Mouse (Mus musculus) hindbrain, embryonic 16.5 days (tissue): Measurements from ENCODE around the gene Zfp423. TPM values are rescaled to one million over a fixed set of nuclear protein-coding genes. Genes with fewer than 3 reads are reported as not detected.

Source experiments
- ATAC-seq: fragments of 200-750 bp; cut with Nextera tagmentation; 2 replicates; pipeline ENCODE4 v1.8.0; 2017; ENCODE audit warnings: moderate TSS enrichment, moderate library complexity
- H3K27ac ChIP-seq: fragments of 300-500 bp; sonication (generic); 2 replicates; pipeline ENCODE4 v1.5.1; 2014; ENCODE audit warnings: low read depth, mild to moderate bottlenecking, control low read depth, low read length, moderate library complexity
- H3K27me3 ChIP-seq: fragments of 300-500 bp; sonication (generic); replicated peaks from 2 replicates; pipeline ENCODE4 v1.6.1; 2014; ENCODE audit warnings: low read length; ENCODE audit not compliant: control insufficient read depth, insufficient read depth
- H3K36me3 ChIP-seq: fragments of 300-500 bp; sonication (generic); 2 replicates; pipeline ENCODE4 v1.6.1; 2014; ENCODE audit warnings: mild to moderate bottlenecking, low read length, moderate library complexity, mixed read lengths; ENCODE audit not compliant: control insufficient read depth, insufficient read depth
- H3K4me1 ChIP-seq: fragments of 300-500 bp; sonication (generic); 2 replicates; pipeline ENCODE4 v1.6.1; 2014; ENCODE audit warnings: low read depth, low read length; ENCODE audit not compliant: control insufficient read depth, insufficient read depth
- H3K4me2 ChIP-seq: fragments of 300-500 bp; sonication (generic); 2 replicates; pipeline ENCODE4 v1.6.1; 2014; ENCODE audit warnings: mild to moderate bottlenecking, low read length, control low read depth, moderate library complexity
- H3K4me3 ChIP-seq: fragments of 300-500 bp; sonication (generic); 2 replicates; pipeline ENCODE4 v1.5.1; 2014; ENCODE audit warnings: mild to moderate bottlenecking, low read length, control low read depth, moderate library complexity
- H3K9ac ChIP-seq: fragments of 300-500 bp; sonication (generic); 2 replicates; pipeline ENCODE4 v1.6.1; 2014; ENCODE audit warnings: low read depth, mild to moderate bottlenecking, control low read depth, low read length, moderate library complexity
- H3K9me3 ChIP-seq: fragments of 300-500 bp; sonication (generic); 2 replicates; pipeline ENCODE4 v1.6.1; 2014; ENCODE audit warnings: mild to moderate bottlenecking, low read length, moderate library complexity; ENCODE audit not compliant: control insufficient read depth
- WGBS: fragments of 180-500 bp; shearing (Covaris S2); extraction: QIAGEN DNeasy Blood & Tissue Kit; methylation state at CpG from one replicate; pipeline ENCODE4 v1.1.7; 2014; 5-methylcytosine and 5-hydroxymethylcytosine counted together
- polyA plus RNA-seq: library from polyadenylated mRNA; unstranded; fragments of >200 nt; fragmentation: Nextera tagmentation; extraction: Ambion mirVana; gene quantifications from 2 replicates; pipeline ENCODE4 v1.2.1, GENCODE M21; 2015

Gene Zfp423
- polyA plus RNA-seq, 1 experiment from 2014 or later, result 21.6 TPM

- H3K4me1 ChIP-seq, result peaks cover 53% of the 10 kb centered on the region
- H3K9me3 ChIP-seq, result no peaks in the 10 kb centered on the region
- H3K36me3 ChIP-seq, result no peaks in the 10 kb centered on the region
- WGBS, result 21% methylated on average over 8 of the region's 8 CpGs
- peak; percentile 51; the same call in 1 of the 2 replicates for ATAC-seq
- no peak overlapping the region for H3K4me2 ChIP-seq
- H3K27ac ChIP-seq, result peak overlapping the region; percentile 60
- H3K27me3 ChIP-seq, result no peaks in the 10 kb centered on the region
- no peak overlapping the region for H3K4me3 ChIP-seq
- H3K9ac ChIP-seq, result peak overlapping the region; percentile 33; the same call in 1 of the 2 replicates
Observed at GRCm38 (mm10) chr8:87747582-87747981, 211.8 kb downstream of the Zfp423 start.

DNA sequence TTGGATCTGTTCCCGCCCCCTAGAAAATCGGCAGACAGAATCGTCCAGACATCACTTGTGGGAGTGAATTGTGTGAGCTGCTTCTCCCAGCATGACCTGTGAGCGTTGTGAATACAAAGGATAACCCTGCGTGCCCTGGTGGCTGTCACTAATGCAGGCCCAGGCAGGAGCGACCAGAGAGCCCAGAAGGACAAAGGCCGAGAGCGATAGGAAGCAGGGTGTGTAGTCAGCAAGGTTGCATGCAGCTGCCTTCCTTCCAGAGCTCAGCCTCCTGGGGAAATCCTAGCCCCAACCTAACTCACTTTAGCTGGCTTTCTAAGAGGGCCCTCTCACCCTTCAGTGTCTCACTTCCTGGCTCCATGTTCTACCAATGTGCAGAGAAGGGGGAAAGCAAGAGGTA, 212.3 kb downstream of the Zfp423 start:
- peak overlapping the region; percentile 60 for H3K27ac ChIP-seq
- no peak overlapping the region for H3K4me2 ChIP-seq
- H3K9ac ChIP-seq, result peak overlapping the region; percentile 33; the same call in 1 of the 2 replicates
- no peaks in the 10 kb centered on the region for H3K36me3 ChIP-seq
- WGBS, result 7% methylated on average over 8 of the region's 8 CpGs
- no peaks in the 10 kb centered on the region for H3K27me3 ChIP-seq
- H3K4me1 ChIP-seq, result peaks cover 55% of the 10 kb centered on the region
- no peaks in the 10 kb centered on the region for H3K9me3 ChIP-seq
- no peak overlapping the region for H3K4me3 ChIP-seq
- no peak; the same call in 1 of the 2 replicates for ATAC-seq

DNA sequence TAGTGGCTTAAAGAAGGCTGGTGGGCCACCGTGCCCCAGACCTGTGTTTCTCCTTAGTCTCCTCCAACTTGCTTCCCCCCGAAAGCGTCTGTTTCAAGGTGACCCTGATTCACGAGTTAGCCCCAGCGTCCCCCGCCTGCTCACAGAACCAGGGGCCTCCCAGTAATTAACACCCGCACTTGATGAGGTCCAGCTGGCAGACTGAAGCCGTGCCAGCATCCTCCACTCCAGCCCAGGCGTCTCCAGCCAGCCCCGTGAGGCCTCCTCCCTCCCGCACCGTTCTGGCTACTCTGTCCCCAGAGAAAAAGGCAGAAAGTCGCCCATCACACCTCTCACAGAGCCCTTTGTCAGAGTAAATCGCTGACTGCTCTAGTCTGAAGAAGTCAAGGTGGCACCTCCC, 213.3 kb downstream of the Zfp423 start:
- 21% methylated on average over 14 of the region's 14 CpGs for WGBS
- Histone ChIP-seq H3K27ac (peak overlapping the region; percentile 66), H3K9me3 (no peaks in the 10 kb centered on the region), H3K9ac (no peak overlapping the region), H3K27me3 (no peaks in the 10 kb centered on the region), H3K4me1 (peaks cover 64% of the 10 kb centered on the region), H3K36me3 (no peaks in the 10 kb centered on the region), H3K4me2 (no peak overlapping the region), H3K4me3 (no peak overlapping the region)
- ATAC-seq, result peak; percentile 57

DNA sequence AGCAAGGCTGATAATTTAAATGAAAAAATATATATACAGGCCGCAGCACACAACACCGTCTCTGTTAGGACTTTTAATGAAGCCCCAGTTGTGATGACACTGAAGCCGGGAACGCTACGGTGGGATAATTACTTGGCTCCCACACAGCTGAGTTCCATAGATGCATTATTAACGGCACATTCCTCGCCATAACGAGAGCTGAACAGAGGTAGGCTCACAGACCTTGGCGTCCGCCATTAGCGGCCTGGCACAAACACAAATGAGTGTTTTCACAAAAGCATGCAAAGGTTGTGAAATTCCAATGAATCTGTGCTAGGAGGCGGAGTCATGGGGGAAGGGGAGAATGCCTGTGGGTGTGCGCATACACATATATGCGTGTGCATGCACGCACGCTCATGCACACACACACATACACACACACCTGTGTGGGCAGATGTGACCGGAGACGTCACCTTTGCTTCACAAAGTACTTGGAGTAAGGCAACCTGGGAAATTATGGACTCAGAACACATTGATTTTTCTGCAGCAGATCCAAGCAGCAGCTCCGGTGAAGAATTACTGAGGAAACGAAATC, 214.2 kb downstream of the Zfp423 start:
- peaks cover 61% of the 10 kb centered on the region for H3K4me1 ChIP-seq
- H3K36me3 ChIP-seq, result no peaks in the 10 kb centered on the region
- no peak overlapping the region for H3K4me3 ChIP-seq
- H3K9me3 ChIP-seq, result no peaks in the 10 kb centered on the region
- H3K27me3 ChIP-seq, result no peaks in the 10 kb centered on the region
- H3K9ac ChIP-seq, result no peak overlapping the region
- H3K4me2 ChIP-seq, result no peak overlapping the region
- H3K27ac ChIP-seq, result peak overlapping the region; percentile 66; the same call in 1 of the 2 replicates
- peak; percentile 15 for ATAC-seq
- 34% methylated on average over 20 of the region's 20 CpGs for WGBS

GRCm38 (mm10) chr8:87744556-87744955, 214.8 kb downstream of the Zfp423 start:
- Histone ChIP-seq H3K4me3 (no peak overlapping the region), H3K27me3 (no peaks in the 10 kb centered on the region), H3K9me3 (no peaks in the 10 kb centered on the region), H3K9ac (no peak overlapping the region), H3K4me1 (peaks cover 61% of the 10 kb centered on the region), H3K4me2 (no peak overlapping the region), H3K36me3 (no peaks in the 10 kb centered on the region), H3K27ac (peak overlapping the region; percentile 1; the same call in 1 of the 2 replicates)
- ATAC-seq, result no peak
- 59% methylated on average over 6 of the region's 6 CpGs for WGBS

GRCm38 (mm10) chr8:87742016-87742415, 217.4 kb downstream of the Zfp423 start:
- Histone ChIP-seq H3K27me3 (no peaks in the 10 kb centered on the region), H3K4me2 (peak overlapping the region; percentile 1; the same call in 1 of the 2 replicates), H3K4me1 (peaks cover 60% of the 10 kb centered on the region), H3K36me3 (no peaks in the 10 kb centered on the region), H3K9me3 (no peaks in the 10 kb centered on the region), H3K9ac (no peak overlapping the region), H3K27ac (peak overlapping the region; percentile 30), H3K4me3 (no peak overlapping the region)
- ATAC-seq, result peak; percentile 48; the same call in 1 of the 2 replicates
- 41% methylated on average over 19 of the region's 19 CpGs for WGBS

DNA sequence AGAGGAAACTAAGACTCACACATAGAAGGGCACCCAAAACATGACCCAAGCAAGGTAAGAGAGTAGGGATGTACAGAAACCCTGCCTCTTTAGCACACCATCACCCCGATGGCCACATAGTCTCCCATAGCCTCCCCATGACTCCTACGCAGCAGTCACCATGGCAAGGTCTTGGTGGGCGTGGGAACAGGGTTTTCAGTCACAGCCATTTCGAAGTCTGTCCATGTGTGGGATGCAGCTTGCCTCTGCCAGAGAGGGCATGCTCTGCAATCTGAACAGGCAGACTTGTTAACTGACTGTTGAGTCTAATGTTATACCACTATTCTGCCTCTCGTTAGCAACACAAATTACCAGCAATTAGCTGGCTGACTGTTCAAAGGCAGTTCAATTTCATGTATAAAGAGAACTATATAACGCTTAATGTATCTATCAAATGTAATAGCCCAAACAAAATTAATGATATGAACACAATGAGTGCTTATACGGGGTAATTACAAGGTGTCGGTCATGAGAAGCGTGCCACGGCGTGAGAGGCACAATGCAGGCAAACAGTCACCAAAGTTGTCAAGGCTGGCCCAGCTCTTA, 218.4 kb downstream of the Zfp423 start:
- no peaks in the 10 kb centered on the region for H3K27me3 ChIP-seq
- peaks cover 53% of the 10 kb centered on the region for H3K4me1 ChIP-seq
- H3K4me3 ChIP-seq, result no peak overlapping the region
- 70% methylated on average over 11 of the region's 11 CpGs for WGBS
- no peaks in the 10 kb centered on the region for H3K36me3 ChIP-seq
- H3K9me3 ChIP-seq, result no peaks in the 10 kb centered on the region
- H3K4me2 ChIP-seq, result no peak overlapping the region
- H3K9ac ChIP-seq, result no peak overlapping the region
- H3K27ac ChIP-seq, result 0 out of 2 replicates have a peak overlapping the region, but pooled peaks have one; percentile 4
- no peak for ATAC-seq

GRCm38 (mm10) chr8:87737900-87738299, 221.5 kb downstream of the Zfp423 start:
- peak overlapping the region; percentile 72; the same call in 1 of the 2 replicates for H3K27ac ChIP-seq
- WGBS, result 27% methylated on average over 11 of the region's 11 CpGs

GRCm38 (mm10) chr8:87734902-87735301, 224.5 kb downstream of the Zfp423 start:
- no peak overlapping the region for H3K9ac ChIP-seq
- peak overlapping the region; percentile 19; the same call in 1 of the 2 replicates for H3K27ac ChIP-seq
- H3K9me3 ChIP-seq, result no peaks in the 10 kb centered on the region
- no peak overlapping the region for H3K4me3 ChIP-seq
- ATAC-seq, result peak; percentile 67
- WGBS, result 59% methylated on average over 4 of the region's 4 CpGs
- no peak overlapping the region for H3K4me2 ChIP-seq
- no peaks in the 10 kb centered on the region for H3K36me3 ChIP-seq
- no peaks in the 10 kb centered on the region for H3K27me3 ChIP-seq
- H3K4me1 ChIP-seq, result peaks cover 27% of the 10 kb centered on the region

More at GRCm38 (mm10) chr8:87737900-87738299, 221.5 kb downstream of the Zfp423 start:
- Histone ChIP-seq H3K4me2 (no peak overlapping the region), H3K9me3 (no peaks in the 10 kb centered on the region), H3K36me3 (no peaks in the 10 kb centered on the region), H3K4me3 (no peak overlapping the region), H3K27me3 (no peaks in the 10 kb centered on the region), H3K9ac (no peak overlapping the region), H3K4me1 (peaks cover 46% of the 10 kb centered on the region)
- no peak for ATAC-seq
